Mouse (Mus musculus) CH12.LX (cell line): ENCODE measurements around the gene Sprr2d. TPM values are rescaled to one million over a fixed set of nuclear protein-coding genes. Genes with fewer than 3 reads are reported as not detected.

Source experiments
- DNase-seq: peaks from one replicate; pipeline ENCODE4 v3.0.0-alpha.2; 2013; ENCODE audit errors: extremely low read depth
- H3K27ac ChIP-seq: 2 replicates; pipeline ENCODE4 v1.5.1; 2012; ENCODE audit warnings: low read depth, mild to moderate bottlenecking, control low read depth, moderate library complexity; ENCODE audit not compliant: insufficient read depth
- H3K27me3 ChIP-seq: replicated peaks from 2 replicates; pipeline ENCODE3; 2012; ENCODE audit warnings: inconsistent platforms
- H3K36me3 ChIP-seq, 2 experiments: replicated peaks in 1 of 2; 2 replicates each; pipeline versions ENCODE3 to v1.6.1; 2012; ENCODE audit warnings: inconsistent platforms in 1 of 2, low read length in 1 of 2, mild to moderate bottlenecking in 1 of 2, mixed read lengths in 1 of 2, moderate library complexity in 1 of 2; ENCODE audit not compliant: control insufficient read depth in 1 of 2, insufficient read depth in 1 of 2
- H3K4me1 ChIP-seq, 2 experiments: 2 replicates each; pipeline ENCODE4 v1.6.1; 2012; ENCODE audit warnings: inconsistent platforms in 1 of 2, moderate library complexity in 1 of 2; ENCODE audit not compliant: insufficient read depth in 2 of 2, control insufficient read depth in 1 of 2
- H3K4me2 ChIP-seq: 2 replicates; pipeline ENCODE4 v1.6.1; 2012; ENCODE audit warnings: low read depth, mild to moderate bottlenecking, control low read depth; ENCODE audit not compliant: poor library complexity, insufficient read depth, severe bottlenecking
- H3K4me3 ChIP-seq, 3 experiments: fragments of 150-350 bp in 1 of 3; sonication (generic) in 1 of 3; replicated peaks in 1 of 3; 2 replicates each; pipeline versions ENCODE3 to v1.5.1; 2011 to 2012; ENCODE audit warnings: low read depth in 2 of 3, low read length in 2 of 3, mild to moderate bottlenecking in 2 of 3, moderate library complexity in 2 of 3, control low read depth in 1 of 3, improper control_type of control experiment in 1 of 3, inconsistent platforms in 1 of 3, mixed read lengths in 1 of 3; ENCODE audit not compliant: poor library complexity in 1 of 3
- H3K79me2 ChIP-seq: replicated peaks from 2 replicates; pipeline ENCODE4 v1.6.1; 2012; ENCODE audit warnings: mild to moderate bottlenecking, moderate library complexity; ENCODE audit not compliant: control insufficient read depth, poor library complexity, insufficient read depth, severe bottlenecking; ENCODE audit errors: extremely low read depth
- H3K9ac ChIP-seq: 2 replicates; pipeline ENCODE4 v1.6.1; 2012; ENCODE audit warnings: low read depth, mild to moderate bottlenecking, control low read depth, moderate library complexity; ENCODE audit not compliant: insufficient read depth
- H3K9me3 ChIP-seq: replicated peaks from 2 replicates; pipeline ENCODE3; 2012; ENCODE audit warnings: low read length, inconsistent platforms, mixed read lengths
- BHLHE40 ChIP-seq: IDR thresholded peaks from 2 replicates; pipeline ENCODE4 v1.6.1; 2011; ENCODE audit warnings: mild to moderate bottlenecking, low read depth, low read length, improper control_type of control experiment
- CHD2 ChIP-seq: IDR thresholded peaks from 2 replicates; pipeline ENCODE4 v1.6.1; 2011; ENCODE audit warnings: low read length, improper control_type of control experiment
- HCFC1 ChIP-seq: IDR thresholded peaks from 2 replicates; pipeline ENCODE4 v1.6.1; 2012; ENCODE audit warnings: low read depth, mild to moderate bottlenecking, inconsistent platforms, low read length, improper control_type of control experiment
- JUN ChIP-seq: IDR thresholded peaks from 2 replicates; pipeline ENCODE4 v1.6.1; 2011; ENCODE audit warnings: low read depth, mild to moderate bottlenecking, low read length, improper control_type of control experiment, moderate library complexity; ENCODE audit not compliant: insufficient read depth
- JUND ChIP-seq: conservative IDR thresholded peaks from 2 replicates; pipeline ENCODE4 v1.6.1; 2011; ENCODE audit warnings: low read depth, low read length, improper control_type of control experiment
- MAFK ChIP-seq: IDR thresholded peaks from 2 replicates; pipeline ENCODE4 v1.6.1; 2011; ENCODE audit warnings: low read length, improper control_type of control experiment; ENCODE audit not compliant: insufficient replicate concordance
- MAZ ChIP-seq: IDR thresholded peaks from 2 replicates; pipeline ENCODE4 v1.6.1; 2012; ENCODE audit warnings: low read depth, mild to moderate bottlenecking, inconsistent platforms, low read length, improper control_type of control experiment, moderate library complexity
- MEF2A ChIP-seq: IDR thresholded peaks from 2 replicates; pipeline ENCODE4 v1.6.1; 2014; ENCODE audit warnings: low read depth, mild to moderate bottlenecking, inconsistent platforms, low read length, improper control_type of control experiment, borderline replicate concordance
- MXI1 ChIP-seq: IDR thresholded peaks from 2 replicates; pipeline ENCODE4 v1.6.1; 2011; ENCODE audit warnings: mild to moderate bottlenecking, low read depth, low read length, improper control_type of control experiment
- NELFE ChIP-seq: IDR thresholded peaks from 2 replicates; pipeline ENCODE4 v1.6.1; 2011; ENCODE audit warnings: low read depth, low read length, improper control_type of control experiment
- POLR2A ChIP-seq: IDR thresholded peaks from 2 replicates; pipeline ENCODE4 v1.6.1; 2011; ENCODE audit warnings: low read depth, mild to moderate bottlenecking, improper control_type of control experiment, low read length
- RCOR1 ChIP-seq: conservative IDR thresholded peaks from 2 replicates; pipeline ENCODE4 v1.6.1; 2012; ENCODE audit warnings: low read depth, mild to moderate bottlenecking, inconsistent platforms, low read length, improper control_type of control experiment
- UBTF ChIP-seq: IDR thresholded peaks from 2 replicates; pipeline ENCODE4 v1.6.1; 2012; ENCODE audit warnings: low read depth, mild to moderate bottlenecking, inconsistent platforms, low read length, improper control_type of control experiment, moderate library complexity
- USF1 ChIP-seq: IDR thresholded peaks from 2 replicates; pipeline ENCODE4 v1.6.1; 2014; ENCODE audit warnings: low read depth, mild to moderate bottlenecking, inconsistent platforms, low read length, improper control_type of control experiment
- ZKSCAN1 ChIP-seq: IDR thresholded peaks from 2 replicates; pipeline ENCODE4 v1.6.1; 2012; ENCODE audit warnings: low read depth, inconsistent platforms, low read length, improper control_type of control experiment, borderline replicate concordance
- dilution Hi-C: fragments of 300-500 bp; cut with MboI; formaldehyde crosslinking; loops from 2 replicates; pipeline ENCODE4 v1.14.3; 2020; ENCODE audit warnings: low sequenced_read_pairs; ENCODE audit not compliant: extremely low pct_unique_long_range_greater_than_20kb, extremely low pct_ligation_motif_present
- in situ Hi-C: fragments of 300-500 bp; cut with MboI; formaldehyde crosslinking; loops from 3 replicates; pipeline ENCODE4 v1.14.3; 2019; ENCODE audit warnings: low sequenced_read_pairs, low pct_ligation_motif_present, low pct_unique_long_range_greater_than_20kb, mixed read lengths
- polyA plus RNA-seq: library from polyadenylated mRNA; unstranded; fragments of >175 nt; gene quantifications from 2 replicates; pipeline ENCODE4 v1.2.1, GENCODE M21; 2012; ENCODE audit warnings: low read depth; ENCODE audit not compliant: insufficient read length
- total RNA-seq, 2 experiments: library from RNA; depleted of rRNA; stranded (reverse); fragments of 300-350 nt in 1 of 2; fragments of >200 nt in 1 of 2; gene quantifications; 2 replicates each; pipeline ENCODE4 v1.2.3; 2012 to 2014

Sprr2d gene
- total and polyA plus RNA-seq, 3 experiments: not detected

DNA sequence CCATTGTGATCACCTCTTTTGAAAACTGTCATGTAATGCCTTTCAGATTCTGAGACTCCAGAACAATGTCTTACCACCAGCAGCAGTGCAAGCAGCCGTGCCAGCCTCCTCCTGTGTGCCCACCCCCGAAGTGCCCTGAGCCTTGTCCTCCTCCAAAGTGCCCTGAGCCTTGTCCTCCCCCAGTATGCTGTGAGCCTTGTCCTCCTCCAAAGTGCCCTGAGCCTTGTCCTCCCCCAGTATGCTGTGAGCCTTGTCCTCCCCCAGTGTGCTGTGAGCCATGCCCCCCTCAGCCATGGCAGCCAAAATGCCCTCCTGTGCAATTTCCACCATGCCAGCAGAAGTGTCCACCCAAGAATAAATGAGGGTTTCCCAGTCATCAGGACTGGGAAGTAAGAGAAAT lies 21.6 kb upstream of the Sprr2d start:
- in situ Hi-C loops (no loop called here), dilution Hi-C loops (no loop called here)
- no peaks in the 10 kb centered on the region for H3K4me1 ChIP-seq
- no peak overlapping the region for H3K9ac ChIP-seq
- H3K9me3 ChIP-seq: peaks cover 18% of the 10 kb centered on the region
- no peak overlapping the region for H3K27ac ChIP-seq
- H3K27me3 ChIP-seq: no peaks in the 10 kb centered on the region
- no peaks in the 10 kb centered on the region for H3K79me2 ChIP-seq
- no peak overlapping the region for H3K4me2 ChIP-seq
- H3K4me3 ChIP-seq: no peak overlapping the region
- no peak for DNase-seq
- no peaks in the 10 kb centered on the region for H3K36me3 ChIP-seq
- TF ChIP-seq USF1 (no peak), MXI1 (no peak), BHLHE40 (no peak), MAZ (no peak), POLR2A (no peak)

DNA sequence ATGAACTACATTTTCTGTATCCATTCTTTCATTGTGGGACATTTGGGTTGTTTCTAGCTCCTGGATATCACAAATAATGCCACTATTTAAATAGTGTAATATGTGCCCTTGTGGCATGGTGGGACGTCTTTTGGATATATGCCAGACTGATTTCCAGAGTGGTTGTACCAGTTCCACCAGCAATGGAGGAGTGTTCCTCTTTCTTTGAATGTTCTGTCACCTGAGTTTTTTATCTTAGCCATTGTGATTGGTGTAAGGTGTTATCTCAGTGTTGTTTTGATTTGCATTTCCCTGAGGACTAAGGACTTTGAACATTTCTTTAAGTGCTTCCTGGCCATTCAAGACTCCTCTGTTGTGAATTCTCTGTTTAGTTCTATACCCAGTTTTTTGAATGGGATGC lies 2.7 kb upstream of the Sprr2d start:
- no peak for DNase-seq
- H3K9me3 ChIP-seq: peaks cover 28% of the 10 kb centered on the region
- H3K9ac ChIP-seq: no peak overlapping the region
- H3K4me1 ChIP-seq: no peaks in the 10 kb centered on the region
- H3K27ac ChIP-seq: no peak overlapping the region
- in situ Hi-C loops (no loop called here), dilution Hi-C loops (no loop called here)
- no peaks in the 10 kb centered on the region for H3K36me3 ChIP-seq
- TF ChIP-seq JUN (no peak), NELFE (no peak), JUND (no peak), POLR2A (no peak), MXI1 (no peak), MEF2A (no peak), UBTF (no peak), ZKSCAN1 (no peak), CHD2 (no peak), MAZ (no peak), HCFC1 (no peak), RCOR1 (no peak)
- no peak overlapping the region for H3K4me3 ChIP-seq
- no peak overlapping the region for H3K4me2 ChIP-seq
- no peaks in the 10 kb centered on the region for H3K27me3 ChIP-seq
- H3K79me2 ChIP-seq: no peaks in the 10 kb centered on the region

DNA sequence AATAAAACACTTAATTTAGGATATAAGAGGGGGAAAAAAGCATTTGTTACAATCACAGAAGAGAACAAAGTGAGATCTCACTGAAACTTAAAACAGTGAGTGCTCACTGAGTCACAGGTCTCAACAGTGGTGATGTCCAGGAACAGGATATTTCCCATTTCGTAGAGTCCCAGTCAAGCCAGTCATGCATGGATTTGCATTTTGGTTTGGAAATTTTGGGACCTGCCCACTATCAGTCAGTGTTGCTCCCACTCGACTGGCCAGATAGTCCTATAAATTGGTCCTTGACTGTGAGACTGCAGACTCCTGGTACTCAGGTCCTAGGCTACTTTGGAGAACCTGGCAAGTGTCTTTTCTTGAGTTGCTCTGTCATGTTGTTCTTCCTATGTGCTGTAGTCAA lies 12.9 kb downstream of the Sprr2d start, which contains the start of gene Sprr2e:
Gene Sprr2e, plus strand, starts transcription at position 301 of the 400 bp plus-strand sequence.
- Histone ChIP-seq H3K9ac (no peak within 1 kb of the TSS), H3K9me3 (peaks cover 18% of the 10 kb centered on the region), H3K4me1 (no peaks in the 10 kb centered on the region), H3K4me2 (no peak within 1 kb of the TSS), H3K4me3 (no peak within 1 kb of the TSS), H3K79me2 (no peaks in the 10 kb centered on the region), H3K36me3 (no peaks in the 10 kb centered on the region), H3K27me3 (no peaks in the 10 kb centered on the region), H3K27ac (no peak within 1 kb of the TSS)
- in situ Hi-C loops: no loop called here
- TF ChIP-seq MAFK: no peak
- no peak for TF ChIP-seq POLR2A
- dilution Hi-C loops: no loop called here
- no peak for DNase-seq
